Mouse (Mus musculus) midbrain, embryonic 15.5 days (tissue): ENCODE results near the gene Prickle2. TPM values are rescaled to one million over a fixed set of nuclear protein-coding genes. Genes with fewer than 3 reads are reported as not detected.

ENCODE experiments used
- ATAC-seq: fragments of 200-750 bp; cut with Nextera tagmentation; replicated peaks from 2 replicates; pipeline ENCODE4 v1.8.0; 2017; ENCODE audit warnings: moderate TSS enrichment
- H3K27ac ChIP-seq: fragments of 300-500 bp; sonication (generic); 2 replicates; pipeline ENCODE4 v1.5.1; 2015; ENCODE audit warnings: mild to moderate bottlenecking, inconsistent platforms
- H3K27me3 ChIP-seq: fragments of 300-500 bp; sonication (generic); replicated peaks from 2 replicates; pipeline ENCODE4 v1.6.1; 2015; ENCODE audit warnings: inconsistent platforms
- H3K36me3 ChIP-seq: fragments of 300-500 bp; sonication (generic); replicated peaks from 2 replicates; pipeline ENCODE4 v1.6.1; 2015; ENCODE audit warnings: inconsistent platforms
- H3K4me1 ChIP-seq: fragments of 300-500 bp; sonication (generic); 2 replicates; pipeline ENCODE4 v1.6.1; 2015; ENCODE audit warnings: inconsistent platforms
- H3K4me2 ChIP-seq: fragments of 300-500 bp; sonication (generic); 2 replicates; pipeline ENCODE4 v1.6.1; 2015; ENCODE audit warnings: inconsistent platforms, mild to moderate bottlenecking, moderate library complexity
- H3K4me3 ChIP-seq: fragments of 300-500 bp; sonication (generic); 2 replicates; pipeline ENCODE4 v1.5.1; 2015; ENCODE audit warnings: mild to moderate bottlenecking, inconsistent platforms
- H3K9ac ChIP-seq: fragments of 300-500 bp; sonication (generic); 2 replicates; pipeline ENCODE4 v1.6.1; 2015; ENCODE audit warnings: mild to moderate bottlenecking, inconsistent platforms
- H3K9me3 ChIP-seq: fragments of 300-500 bp; sonication (generic); 2 replicates; pipeline ENCODE4 v1.6.1; 2016; ENCODE audit warnings: inconsistent platforms
- WGBS: fragments of 180-500 bp; shearing (Covaris S2); methylation state at CpG from one replicate; pipeline ENCODE4 v1.1.7; 2015; ENCODE audit warnings: mixed read lengths; 5-methylcytosine and 5-hydroxymethylcytosine counted together
- polyA plus RNA-seq: library from polyadenylated mRNA; unstranded; fragments of >200 nt; fragmentation: Nextera tagmentation; extraction: Ambion mirVana; gene quantifications from 2 replicates; pipeline ENCODE4 v1.2.1, GENCODE M21; 2015

Prickle2 gene
- polyA plus RNA-seq, 1 experiment from 2014 or later, result 17.0 TPM

DNA sequence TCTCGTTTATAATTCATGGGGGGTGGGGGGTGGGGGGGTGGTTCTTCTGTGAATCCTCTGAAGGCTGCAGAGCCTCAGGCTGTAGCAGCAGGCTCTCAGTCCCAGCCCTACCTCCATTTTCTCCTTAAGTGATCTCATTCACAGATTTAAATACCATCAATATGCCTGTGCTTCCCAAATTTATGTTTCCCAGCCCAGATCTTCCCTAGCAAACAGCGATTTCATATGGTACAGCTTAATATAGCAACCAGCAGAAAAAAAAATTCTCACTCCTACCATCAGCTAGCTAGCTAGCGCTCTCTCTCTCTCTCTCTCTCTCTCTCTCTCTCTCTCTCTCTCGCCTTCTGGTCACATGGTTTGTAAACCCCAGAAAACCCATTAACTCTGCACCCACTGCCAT is 42.5 kb downstream of the Prickle2 start:
- Histone ChIP-seq H3K9ac (no peak overlapping the region), H3K4me2 (no peak overlapping the region), H3K4me3 (no peak overlapping the region), H3K9me3 (no peaks in the 10 kb centered on the region), H3K4me1 (peaks cover 27% of the 10 kb centered on the region), H3K27ac (no peak overlapping the region), H3K36me3 (no peaks in the 10 kb centered on the region), H3K27me3 (no peaks in the 10 kb centered on the region)
- no peak for ATAC-seq
- WGBS, result 54% methylated on average over 4 of the region's 4 CpGs

GRCm38 (mm10) chr6:92649063-92649462 is 56.9 kb downstream of the Prickle2 start:
- H3K4me1 ChIP-seq, result no peaks in the 10 kb centered on the region
- WGBS, result 74% methylated on average over 1 of the region's 1 CpGs
- H3K9ac ChIP-seq, result no peak overlapping the region
- 0 out of 2 replicates have a peak overlapping the region, but pooled peaks have one; percentile 29 for H3K27ac ChIP-seq
- H3K36me3 ChIP-seq, result no peaks in the 10 kb centered on the region
- no peaks in the 10 kb centered on the region for H3K27me3 ChIP-seq
- ATAC-seq, result no peak
- H3K9me3 ChIP-seq, result no peaks in the 10 kb centered on the region
- H3K4me3 ChIP-seq, result no peak overlapping the region
- no peak overlapping the region for H3K4me2 ChIP-seq

DNA sequence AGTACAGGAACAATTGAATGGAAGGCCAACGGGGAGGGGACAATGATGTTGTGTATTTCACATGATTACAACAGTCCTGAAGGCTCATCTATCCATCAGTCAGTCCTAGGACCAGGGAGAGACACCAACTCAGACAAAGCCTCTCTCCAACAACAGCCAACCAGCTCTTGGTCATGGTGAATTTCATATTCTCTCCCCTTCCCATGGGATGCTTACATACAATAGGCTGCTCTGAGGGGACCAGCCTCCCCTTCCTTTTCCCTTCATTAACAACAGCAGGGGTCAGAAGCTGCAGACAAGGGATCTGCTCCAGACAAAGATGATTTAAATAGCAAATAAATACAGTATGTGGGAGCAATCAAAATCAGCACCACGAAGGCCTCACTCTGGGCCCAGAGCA is 57.4 kb downstream of the Prickle2 start:
- Histone ChIP-seq H3K9ac (no peak overlapping the region), H3K9me3 (no peaks in the 10 kb centered on the region), H3K4me1 (no peaks in the 10 kb centered on the region), H3K4me2 (no peak overlapping the region), H3K4me3 (no peak overlapping the region), H3K36me3 (no peaks in the 10 kb centered on the region), H3K27me3 (no peaks in the 10 kb centered on the region), H3K27ac (no peak overlapping the region)
- 15% methylated on average over 2 of the region's 2 CpGs for WGBS
- ATAC-seq, result no peak

GRCm38 (mm10) chr6:92642929-92643328 is 63.0 kb downstream of the Prickle2 start:
- no peaks in the 10 kb centered on the region for H3K27me3 ChIP-seq
- H3K4me3 ChIP-seq, result no peak overlapping the region
- H3K27ac ChIP-seq, result no peak overlapping the region
- no peaks in the 10 kb centered on the region for H3K36me3 ChIP-seq
- WGBS, result 76% methylated on average over 1 of the region's 1 CpGs
- no peaks in the 10 kb centered on the region for H3K9me3 ChIP-seq
- no peaks in the 10 kb centered on the region for H3K4me1 ChIP-seq
- no peak overlapping the region for H3K4me2 ChIP-seq
- ATAC-seq, result no peak
- no peak overlapping the region for H3K9ac ChIP-seq

GRCm38 (mm10) chr6:92641956-92642355 is 64.0 kb downstream of the Prickle2 start:
- WGBS, result 52% methylated on average over 7 of the region's 7 CpGs

GRCm38 (mm10) chr6:92640896-92641295 is 65.1 kb downstream of the Prickle2 start:
- Histone ChIP-seq H3K27ac (no peak overlapping the region), H3K4me3 (no peak overlapping the region), H3K36me3 (no peaks in the 10 kb centered on the region), H3K9me3 (no peaks in the 10 kb centered on the region), H3K4me2 (no peak overlapping the region), H3K27me3 (no peaks in the 10 kb centered on the region), H3K9ac (no peak overlapping the region), H3K4me1 (no peaks in the 10 kb centered on the region)
- ATAC-seq, result no peak
- WGBS, result 82% methylated on average over 2 of the region's 2 CpGs

More at GRCm38 (mm10) chr6:92641956-92642355, 64.0 kb downstream of the Prickle2 start:
- H3K4me1 ChIP-seq, result no peaks in the 10 kb centered on the region
- no peaks in the 10 kb centered on the region for H3K36me3 ChIP-seq
- H3K9me3 ChIP-seq, result no peaks in the 10 kb centered on the region
- H3K9ac ChIP-seq, result no peak overlapping the region
- H3K27me3 ChIP-seq, result no peaks in the 10 kb centered on the region
- ATAC-seq, result no peak
- H3K27ac ChIP-seq, result 0 out of 2 replicates have a peak overlapping the region, but pooled peaks have one; percentile 25
- H3K4me3 ChIP-seq, result no peak overlapping the region
- H3K4me2 ChIP-seq, result no peak overlapping the region

- WGBS, result 69% methylated on average over 1 of the region's 1 CpGs
- no peak overlapping the region for H3K27ac ChIP-seq
- H3K4me1 ChIP-seq, result no peaks in the 10 kb centered on the region
- H3K27me3 ChIP-seq, result no peaks in the 10 kb centered on the region
- no peak for ATAC-seq
- no peaks in the 10 kb centered on the region for H3K9me3 ChIP-seq
- H3K9ac ChIP-seq, result no peak overlapping the region
- no peaks in the 10 kb centered on the region for H3K36me3 ChIP-seq
- H3K4me3 ChIP-seq, result no peak overlapping the region
- no peak overlapping the region for H3K4me2 ChIP-seq
These were observed 69.5 kb downstream of the Prickle2 start for GRCm38 (mm10) chr6:92636431-92636830.

GRCm38 (mm10) chr6:92634876-92635468 is 71.0 kb downstream of the Prickle2 start:
- H3K9ac ChIP-seq, result no peak overlapping the region
- H3K27ac ChIP-seq, result no peak overlapping the region
- H3K4me3 ChIP-seq, result no peak overlapping the region
- no peak for ATAC-seq
- no peaks in the 10 kb centered on the region for H3K4me1 ChIP-seq
- H3K9me3 ChIP-seq, result no peaks in the 10 kb centered on the region
- H3K27me3 ChIP-seq, result no peaks in the 10 kb centered on the region
- WGBS, result 79% methylated on average over 6 of the region's 6 CpGs
- H3K36me3 ChIP-seq, result no peaks in the 10 kb centered on the region
- no peak overlapping the region for H3K4me2 ChIP-seq

DNA sequence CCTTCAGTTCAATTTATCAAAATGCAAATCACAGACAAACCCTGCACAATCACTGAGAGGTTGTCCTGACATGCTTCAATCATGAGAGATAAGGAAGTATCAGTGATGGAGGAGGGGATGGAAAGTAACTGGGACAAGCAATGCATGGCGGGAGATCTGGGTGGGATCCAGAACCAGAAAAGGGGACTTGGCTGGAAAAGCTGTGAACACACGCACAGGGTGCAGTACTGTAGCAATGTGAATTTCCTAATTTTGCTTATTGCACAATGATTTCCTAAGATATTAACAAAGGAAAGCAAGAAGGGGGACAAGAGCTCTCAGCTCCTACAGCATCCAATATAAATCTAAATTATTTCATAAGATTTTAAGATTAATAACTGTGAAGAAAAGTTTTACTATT is 75.0 kb downstream of the Prickle2 start:
- Histone ChIP-seq H3K4me1 (peaks cover 8% of the 10 kb centered on the region), H3K36me3 (no peaks in the 10 kb centered on the region), H3K27me3 (no peaks in the 10 kb centered on the region), H3K4me2 (no peak overlapping the region), H3K9me3 (no peaks in the 10 kb centered on the region), H3K9ac (no peak overlapping the region), H3K4me3 (no peak overlapping the region), H3K27ac (no peak overlapping the region)
- ATAC-seq, result no peak
- 96% methylated on average over 2 of the region's 2 CpGs for WGBS

GRCm38 (mm10) chr6:92627711-92628110 is 78.2 kb downstream of the Prickle2 start:
- no peak overlapping the region for H3K27ac ChIP-seq
- WGBS, result 80% methylated on average over 3 of the region's 3 CpGs
- H3K4me3 ChIP-seq, result no peak overlapping the region
- H3K4me2 ChIP-seq, result no peak overlapping the region
- ATAC-seq, result no peak
- no peaks in the 10 kb centered on the region for H3K9me3 ChIP-seq
- no peak overlapping the region for H3K9ac ChIP-seq
- H3K4me1 ChIP-seq, result peaks cover 8% of the 10 kb centered on the region
- H3K27me3 ChIP-seq, result no peaks in the 10 kb centered on the region
- no peaks in the 10 kb centered on the region for H3K36me3 ChIP-seq

DNA sequence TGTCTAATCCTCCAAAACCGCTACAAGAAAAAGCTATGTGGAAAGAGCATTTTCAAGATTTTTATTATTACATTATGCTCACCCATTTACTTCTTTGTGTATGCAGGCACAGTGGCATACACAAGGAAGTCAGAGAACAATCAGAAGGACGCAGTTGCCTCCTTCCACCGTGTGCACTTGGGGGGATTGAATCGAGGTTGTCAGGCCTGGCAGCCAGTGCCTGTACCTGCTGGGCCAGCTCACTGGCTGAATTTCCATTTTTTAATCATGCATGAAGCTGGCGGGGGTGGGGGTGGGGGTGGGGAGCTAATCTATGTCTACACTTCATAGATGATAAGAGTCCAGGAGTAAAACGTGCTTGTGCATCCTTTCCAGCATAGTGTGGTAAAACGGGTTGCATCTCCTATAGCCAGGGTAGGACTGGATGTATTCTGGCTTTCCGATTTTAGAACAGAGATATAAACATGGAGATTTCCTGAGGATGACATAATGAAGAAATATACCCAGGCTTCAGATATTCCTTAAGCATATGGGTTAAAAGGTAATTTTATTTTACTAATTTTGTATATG is 78.8 kb downstream of the Prickle2 start:
- WGBS, result 37% methylated on average over 8 of the region's 8 CpGs
- no peak; the same call in 1 of the 2 replicates for ATAC-seq
- Histone ChIP-seq H3K9ac (no peak overlapping the region), H3K4me1 (peaks cover 8% of the 10 kb centered on the region), H3K4me3 (no peak overlapping the region), H3K9me3 (no peaks in the 10 kb centered on the region), H3K36me3 (no peaks in the 10 kb centered on the region), H3K27ac (peak overlapping the region; percentile 68), H3K27me3 (no peaks in the 10 kb centered on the region), H3K4me2 (no peak overlapping the region)

DNA sequence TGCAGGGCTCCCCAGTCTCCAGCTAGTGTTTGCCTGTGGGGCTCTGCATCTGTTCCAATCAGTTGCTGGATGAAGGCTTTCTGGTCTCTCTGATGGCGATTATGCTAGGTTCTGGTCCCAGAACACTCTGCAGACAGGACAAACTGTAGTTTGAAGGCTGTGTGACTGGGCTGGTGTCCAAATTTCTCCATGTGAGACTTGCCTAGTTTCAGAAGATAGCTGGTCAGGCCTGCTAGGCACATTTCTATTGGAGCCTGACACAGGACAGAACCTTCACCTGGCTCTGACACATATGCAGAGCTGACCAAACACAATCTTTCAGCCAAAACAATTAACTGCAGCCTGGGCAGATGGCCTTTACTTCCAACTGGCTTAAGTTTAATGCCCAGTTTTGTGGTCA is 80.0 kb downstream of the Prickle2 start:
- H3K36me3 ChIP-seq, result no peaks in the 10 kb centered on the region
- H3K27ac ChIP-seq, result no peak overlapping the region
- no peak overlapping the region for H3K9ac ChIP-seq
- peaks cover 8% of the 10 kb centered on the region for H3K4me1 ChIP-seq
- H3K9me3 ChIP-seq, result no peaks in the 10 kb centered on the region
- WGBS, result 72% methylated on average over 1 of the region's 1 CpGs
- no peaks in the 10 kb centered on the region for H3K27me3 ChIP-seq
- H3K4me3 ChIP-seq, result no peak overlapping the region
- no peak for ATAC-seq
- H3K4me2 ChIP-seq, result no peak overlapping the region

GRCm38 (mm10) chr6:92624306-92624705 is 81.6 kb downstream of the Prickle2 start:
- 0 out of 2 replicates have a peak, but pooled peaks cover under 1% of the 10 kb centered on the region for H3K36me3 ChIP-seq
- no peak overlapping the region for H3K4me3 ChIP-seq
- WGBS, result 74% methylated on average over 6 of the region's 6 CpGs
- H3K4me2 ChIP-seq, result no peak overlapping the region
- no peak overlapping the region for H3K9ac ChIP-seq
- no peaks in the 10 kb centered on the region for H3K27me3 ChIP-seq
- H3K9me3 ChIP-seq, result no peaks in the 10 kb centered on the region
- H3K27ac ChIP-seq, result no peak overlapping the region
- H3K4me1 ChIP-seq, result peaks cover 8% of the 10 kb centered on the region
- no peak for ATAC-seq
